Mouse (Mus musculus): Measurements from ENCODE around the gene Mmd2.

GRCm38 (mm10) chr5:142627398-142627797 is 18.8 kb upstream of the Mmd2 start, which contains the start of gene Wipi2:
- TF ChIP-seq EP300 (IDR thresholded peaks at IDR 0.05; ENCODE audit: low read length), result no peak
- no peak for TF ChIP-seq MAX (IDR thresholded peaks at IDR 0.05; ENCODE audit: low read length)
- no peak for TF ChIP-seq USF2 (conservative IDR thresholded peaks at IDR 0.05; ENCODE audit: low read depth, low read length)
